Mouse (Mus musculus): ENCODE measurements around the gene Fgfr2.

The Fgfr2 gene

DNA sequence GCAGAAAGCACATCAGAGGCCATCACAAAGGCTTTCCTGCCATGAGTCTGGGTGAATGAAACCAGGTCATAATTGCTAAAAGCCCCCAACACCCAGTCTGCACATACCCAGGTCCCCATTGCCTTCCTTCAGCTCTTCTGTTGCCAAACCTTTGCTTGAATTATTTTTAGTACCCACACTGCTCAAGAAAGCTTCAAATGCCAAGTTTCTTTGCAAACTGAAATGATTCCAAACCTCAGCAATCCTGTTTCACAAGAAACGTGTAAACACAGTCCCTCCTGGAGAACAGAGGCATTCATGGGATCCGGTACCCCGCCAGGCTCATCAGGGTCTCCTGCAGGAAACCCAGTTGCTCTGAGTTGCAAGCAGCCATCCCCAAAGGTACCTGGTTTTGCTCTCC, 1130.3 kb downstream of the Fgfr2 start:
- no peak for DNase-seq

DNA sequence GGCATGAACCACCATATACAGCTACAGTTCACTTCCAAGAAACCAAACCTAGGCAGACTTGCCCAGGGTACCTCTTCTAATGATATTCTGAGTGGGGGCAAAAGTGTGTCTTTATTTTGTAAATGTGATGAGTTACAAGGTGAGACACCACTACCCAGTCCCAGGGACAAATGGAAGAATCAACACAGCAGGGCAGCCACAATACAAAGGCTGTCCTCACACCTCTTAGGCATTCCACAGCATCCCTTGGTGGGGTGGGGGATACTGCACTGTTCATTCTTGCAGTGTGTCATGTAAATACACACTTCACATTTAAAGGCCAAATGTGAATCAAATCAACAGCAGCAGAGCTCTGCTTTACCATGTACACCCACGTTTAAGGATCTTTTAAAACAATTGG, 1130.9 kb downstream of the Fgfr2 start:
- no peak for DNase-seq

DNA sequence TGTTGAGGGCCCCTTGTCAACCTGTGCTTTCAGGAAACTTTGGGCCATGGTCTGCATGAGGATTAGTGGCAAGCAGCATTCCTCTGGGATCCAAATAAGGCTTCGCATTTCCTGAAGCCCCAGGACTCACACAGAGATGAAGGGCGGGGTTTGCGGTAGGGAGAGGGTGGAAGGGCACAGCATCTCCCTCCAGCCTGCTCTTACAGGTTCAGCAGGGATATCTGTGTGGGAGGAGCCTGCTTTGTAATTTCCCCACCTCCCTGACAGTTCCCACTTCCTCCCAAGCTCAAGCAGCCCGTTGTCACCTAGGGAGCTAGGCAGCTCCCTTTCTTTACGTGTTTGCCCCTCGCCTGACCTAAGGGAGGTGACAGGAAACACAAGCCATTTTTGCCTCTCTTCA, 1134.1 kb downstream of the Fgfr2 start:
- DNase-seq = no peak

DNA sequence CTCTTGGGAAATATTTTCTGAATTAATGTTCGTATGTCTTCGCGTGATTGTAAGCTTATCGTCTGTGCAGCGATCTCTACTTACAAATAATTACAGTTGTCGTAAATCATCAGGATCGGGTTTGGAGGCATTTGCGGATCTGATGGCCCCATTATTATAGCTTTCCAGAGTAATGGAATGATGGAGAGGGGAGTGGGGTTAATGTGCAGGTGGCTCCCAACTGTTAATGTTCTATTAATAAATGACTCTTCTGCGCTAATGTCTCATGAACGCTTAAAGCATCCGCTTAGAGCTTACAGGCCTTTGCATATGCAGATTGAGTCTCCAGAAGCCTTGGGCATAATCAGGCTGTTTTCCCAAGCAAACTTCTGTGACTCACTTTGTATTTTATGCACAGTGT, 1144.5 kb downstream of the Fgfr2 start:
- DNase-seq = no peak

DNA sequence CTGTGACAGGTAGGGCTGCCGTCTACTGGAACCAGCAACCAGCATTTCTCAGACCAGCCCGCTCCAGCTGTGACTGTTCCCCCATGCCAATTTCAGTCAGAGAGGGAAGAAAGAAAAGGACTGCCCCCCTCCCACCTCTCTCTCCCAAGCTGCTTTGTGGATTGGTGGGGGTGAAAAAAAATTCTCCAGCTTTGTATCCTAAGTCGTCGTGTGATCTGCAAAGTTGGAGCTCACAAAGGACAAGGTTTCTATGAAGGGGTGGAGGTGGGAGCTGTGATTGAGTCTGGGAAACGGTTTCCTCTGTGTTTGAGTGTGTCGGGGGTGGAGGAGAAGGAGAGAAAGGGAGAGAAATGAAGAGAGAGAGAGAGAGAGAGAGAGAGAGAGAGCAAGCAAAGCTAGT, 1147.3 kb downstream of the Fgfr2 start:
- DNase-seq = no peak

DNA sequence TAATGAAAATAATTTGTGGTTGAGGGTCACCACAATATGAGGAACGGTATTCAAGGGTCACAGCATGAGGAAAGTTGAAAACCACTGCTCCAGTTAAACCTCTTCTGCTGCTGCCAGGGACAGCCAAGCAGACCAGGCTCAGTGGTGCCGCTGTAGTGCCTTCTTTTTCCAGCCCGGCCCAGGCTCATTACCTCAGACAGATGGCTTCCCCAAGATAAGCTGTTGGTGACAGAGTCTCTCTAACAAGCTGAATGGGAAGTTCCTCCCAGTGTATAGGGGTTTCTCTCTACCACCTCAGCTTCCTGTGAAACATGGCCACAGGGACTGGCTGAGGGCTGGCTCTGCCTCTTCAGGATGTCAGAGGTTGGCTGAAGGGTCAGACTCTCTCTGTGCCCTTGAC, 1152.9 kb downstream of the Fgfr2 start:
- DNase-seq = no peak

DNA sequence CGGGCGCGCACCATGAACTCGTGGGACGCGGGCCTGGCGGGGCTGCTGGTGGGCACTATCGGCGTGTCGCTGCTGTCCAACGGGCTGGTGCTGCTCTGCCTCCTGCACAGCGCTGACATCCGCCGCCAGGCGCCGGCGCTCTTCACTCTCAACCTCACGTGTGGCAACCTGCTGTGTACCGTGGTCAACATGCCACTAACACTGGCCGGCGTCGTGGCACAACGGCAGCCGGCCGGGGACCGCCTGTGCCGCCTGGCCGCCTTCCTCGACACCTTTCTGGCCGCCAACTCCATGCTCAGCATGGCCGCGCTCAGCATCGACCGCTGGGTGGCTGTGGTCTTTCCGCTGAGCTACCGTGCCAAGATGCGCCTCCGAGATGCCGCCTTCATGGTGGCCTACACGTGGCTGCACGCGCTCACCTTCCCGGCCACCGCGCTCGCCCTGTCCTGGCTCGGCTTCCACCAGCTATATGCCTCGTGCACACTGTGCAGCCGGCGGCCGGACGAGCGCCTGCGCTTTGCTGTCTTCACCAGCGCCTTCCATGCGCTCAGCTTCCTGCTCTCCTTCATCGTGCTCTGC, 1156.1 kb downstream of the Fgfr2 start:
- DNase-seq = no peak

DNA sequence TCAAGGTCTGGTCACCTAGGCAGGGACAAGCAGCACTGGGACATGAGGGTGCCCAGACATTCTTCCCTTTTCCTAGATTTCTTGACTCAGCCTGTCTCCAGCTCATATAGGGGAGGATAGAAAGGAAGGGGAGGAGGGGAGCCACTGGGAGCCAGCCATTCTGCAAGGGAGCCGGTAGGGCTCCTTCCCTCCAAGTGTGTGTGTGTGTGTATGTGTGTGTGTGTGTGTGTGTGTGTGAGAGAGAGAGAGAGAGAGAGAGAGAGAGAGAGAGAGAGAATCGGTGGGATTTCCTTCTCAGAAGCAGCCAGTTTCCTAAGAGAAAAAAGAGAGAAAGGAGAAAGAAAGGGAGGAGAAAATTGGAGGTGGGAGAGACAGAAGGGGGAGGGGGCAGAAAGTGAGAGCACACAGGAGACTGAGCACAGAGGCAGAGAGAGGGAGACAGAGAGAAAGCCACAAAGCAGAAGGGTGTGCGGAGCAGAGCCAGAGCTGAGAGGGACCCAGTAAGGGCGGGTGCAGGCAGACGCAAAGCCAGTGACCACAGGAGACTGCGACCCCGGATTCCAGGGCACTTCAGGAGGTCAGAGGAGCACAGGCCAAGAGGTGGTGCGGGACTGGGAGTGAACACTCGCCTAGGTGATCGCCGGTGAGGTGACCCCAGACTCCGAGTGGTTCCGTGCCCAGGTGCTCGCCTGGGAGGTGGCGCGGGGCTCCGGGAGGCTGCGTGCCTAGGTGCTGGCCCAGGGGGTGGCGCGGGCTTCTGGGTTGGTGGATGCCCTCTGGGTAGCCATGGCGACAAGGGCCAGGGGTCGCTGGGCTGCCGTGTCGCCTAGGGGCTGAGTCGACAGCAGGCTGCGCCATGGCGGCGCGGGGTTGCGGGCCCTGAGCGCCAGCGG, 1156.9 kb downstream of the Fgfr2 start, which contains the start of gene Gpr26:
TSS of gene Gpr26 (plus strand) at position 438 of the 893 bp plus-strand sequence.
- DNase-seq = no peak

DNA sequence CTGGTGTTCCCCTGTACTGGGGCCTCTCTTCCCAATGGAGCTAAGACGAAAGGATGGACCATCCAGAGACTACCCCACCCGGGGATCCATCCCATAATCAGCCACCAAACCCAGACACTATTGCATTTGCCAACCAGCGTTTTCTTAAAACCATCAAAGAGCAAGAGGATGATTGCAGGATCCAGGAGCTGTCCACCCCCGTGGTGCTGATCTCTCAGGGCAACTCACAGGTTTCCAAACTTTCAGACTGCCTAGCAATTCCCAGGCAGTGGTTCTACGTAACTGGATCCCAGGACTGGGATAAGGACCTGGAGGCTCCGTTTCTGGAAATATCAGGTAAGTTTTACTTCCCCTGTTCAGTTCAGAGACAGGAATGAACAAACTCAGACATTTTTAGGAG, 1162.6 kb downstream of the Fgfr2 start:
- peak; percentile 29 for DNase-seq

DNA sequence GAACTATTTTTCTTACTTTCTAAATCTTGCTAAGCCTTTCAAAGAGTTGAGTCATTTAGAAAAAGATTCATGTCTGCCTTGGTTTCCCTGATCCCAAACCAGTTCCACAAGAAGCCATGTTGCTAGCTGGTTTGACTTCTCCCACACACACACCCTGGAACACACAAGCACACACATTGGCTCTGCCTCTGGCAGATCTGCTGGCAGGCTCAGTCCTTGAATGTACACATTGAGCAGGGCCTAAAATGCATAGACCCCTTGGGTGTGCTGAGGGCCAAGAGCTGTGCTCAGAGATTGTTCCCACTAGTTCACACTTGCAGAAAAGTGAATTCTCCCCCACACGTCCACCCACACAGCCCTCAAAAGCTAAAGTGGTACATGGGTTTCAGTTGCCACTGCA, 1164.4 kb downstream of the Fgfr2 start:
- no peak for DNase-seq

DNA sequence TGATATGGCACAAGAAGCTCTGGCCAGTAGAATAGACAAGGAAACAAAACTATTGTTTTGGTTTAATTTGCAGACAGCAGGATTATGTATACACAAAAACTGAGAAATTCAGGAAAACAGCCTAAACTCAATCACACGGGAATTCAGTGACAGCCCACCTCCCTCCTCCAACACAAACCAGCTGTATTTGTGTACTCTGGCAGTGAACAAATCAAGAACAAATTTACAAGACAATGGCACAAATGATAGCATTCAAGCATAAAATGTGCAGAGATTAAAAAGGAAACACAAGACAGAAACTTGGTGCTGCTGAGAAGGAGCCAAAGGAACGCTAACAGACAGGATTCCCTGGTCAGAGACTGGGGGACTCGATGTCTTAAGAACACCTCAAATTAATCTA, 1169.7 kb downstream of the Fgfr2 start:
- no peak for DNase-seq

DNA sequence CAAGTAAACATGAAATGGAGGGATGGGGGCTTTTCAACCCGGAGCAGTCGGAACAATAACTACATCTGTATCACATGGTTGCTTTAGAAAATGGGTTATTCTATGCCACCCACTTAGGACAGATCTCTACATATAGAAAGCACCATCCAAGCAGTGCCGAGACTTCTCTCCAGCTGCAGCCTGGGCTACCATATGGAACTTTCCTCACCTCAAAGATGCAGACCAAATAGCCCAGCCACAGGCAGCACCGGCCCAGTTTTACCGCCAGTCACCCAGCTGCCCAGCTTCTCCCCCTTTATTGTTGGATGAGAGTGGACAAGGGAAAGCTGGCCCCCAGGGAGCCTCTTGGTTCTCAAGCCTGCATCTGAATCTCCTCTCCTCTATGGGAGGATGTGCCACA, 1172.0 kb downstream of the Fgfr2 start:
- no peak for DNase-seq

DNA sequence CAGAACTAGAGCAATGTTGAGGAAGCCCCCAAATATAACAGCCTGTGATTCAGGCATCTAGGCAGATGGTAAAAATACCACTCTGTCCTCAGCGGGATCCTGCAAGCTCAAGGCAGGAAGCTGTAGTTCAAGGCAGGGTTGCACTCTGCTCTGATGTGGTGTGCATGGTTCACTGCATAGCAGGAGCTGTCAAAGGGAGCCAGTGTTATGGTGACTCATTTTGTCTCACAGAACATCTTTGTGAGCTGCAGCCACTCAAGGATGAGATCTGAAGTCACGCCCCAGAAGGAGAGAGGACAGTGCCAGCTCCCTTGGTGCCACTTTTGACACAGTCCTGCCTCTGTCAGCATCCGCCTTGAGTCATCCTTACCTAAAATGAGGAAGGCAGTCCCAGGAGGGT, 1185.5 kb downstream of the Fgfr2 start:
- DNase-seq = no peak

DNA sequence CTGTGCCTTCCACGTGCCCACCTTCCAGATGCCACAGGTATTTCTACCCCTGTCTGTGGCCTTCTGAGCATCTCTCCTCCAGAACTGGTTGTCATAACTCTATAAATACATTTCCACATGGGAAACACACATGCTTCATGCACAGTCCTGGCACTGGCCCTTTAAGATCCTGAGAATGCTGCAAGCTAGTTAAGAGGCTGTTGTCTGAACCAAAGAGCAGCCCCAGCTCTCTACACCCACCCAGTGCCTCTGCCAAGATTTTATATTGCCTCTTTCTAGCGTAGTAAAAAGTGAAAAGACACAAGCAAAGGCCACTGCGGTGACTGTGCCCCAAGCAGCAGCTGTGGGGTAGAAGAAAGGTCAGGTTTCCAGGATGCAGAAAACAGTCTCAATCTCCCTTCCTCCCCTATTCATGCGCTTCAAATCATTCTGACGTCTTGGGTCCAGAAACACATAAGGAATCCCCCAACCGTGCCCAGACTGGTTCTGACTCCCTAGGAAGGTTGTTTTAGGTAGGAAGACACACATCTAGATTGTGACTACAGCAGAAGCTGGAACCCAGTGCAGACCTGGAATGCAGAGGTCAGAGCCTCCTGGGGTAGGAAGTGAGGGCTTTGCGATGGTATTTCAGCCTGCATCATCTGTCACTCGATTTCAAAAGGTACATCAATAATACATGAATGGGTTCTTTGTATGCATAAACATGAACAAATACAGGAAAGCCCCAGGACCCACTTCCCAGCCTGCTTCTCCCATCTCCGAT, 1195.7 kb downstream of the Fgfr2 start:
- no peak for DNase-seq

DNA sequence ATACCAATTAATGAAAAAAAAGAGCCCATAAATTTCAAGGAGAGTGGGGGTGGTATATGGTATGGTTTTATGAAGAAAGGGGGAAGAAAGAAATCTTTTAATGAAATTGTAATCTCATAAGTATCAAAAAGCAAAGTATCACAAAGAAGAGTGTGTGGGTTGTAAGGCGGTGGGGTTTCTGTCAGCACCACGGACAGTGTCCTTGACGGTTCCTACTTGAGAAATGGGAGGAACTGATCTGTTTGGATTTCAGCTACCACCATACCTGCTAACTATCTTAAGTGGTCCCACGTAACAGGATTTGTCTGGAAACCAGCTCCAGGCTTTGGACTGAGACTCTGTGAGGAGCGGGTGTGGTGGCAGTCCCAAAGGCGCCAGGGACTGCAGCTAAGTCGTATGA, 1205.8 kb downstream of the Fgfr2 start:
- DNase-seq = no peak

DNA sequence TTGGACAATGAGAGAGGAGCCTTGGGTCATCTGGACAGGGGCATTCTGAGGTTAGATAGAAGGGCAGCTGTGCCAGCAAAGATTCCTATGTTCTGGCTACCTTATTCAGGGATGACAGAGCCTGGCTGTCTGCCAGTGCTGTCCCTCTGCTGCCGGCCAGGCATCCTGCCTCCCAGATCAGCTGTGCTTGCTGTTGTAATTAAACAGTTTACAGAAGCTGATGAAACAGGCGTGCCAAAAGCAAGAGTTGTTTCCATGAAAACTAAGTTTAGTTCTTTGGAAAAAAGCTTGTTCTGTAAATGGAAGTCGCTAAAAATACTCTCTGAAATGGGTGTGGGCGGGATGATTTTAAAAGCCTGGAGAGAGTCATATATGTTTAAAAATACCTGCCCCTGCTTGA, 1213.5 kb downstream of the Fgfr2 start:
- DNase-seq = no peak

DNA sequence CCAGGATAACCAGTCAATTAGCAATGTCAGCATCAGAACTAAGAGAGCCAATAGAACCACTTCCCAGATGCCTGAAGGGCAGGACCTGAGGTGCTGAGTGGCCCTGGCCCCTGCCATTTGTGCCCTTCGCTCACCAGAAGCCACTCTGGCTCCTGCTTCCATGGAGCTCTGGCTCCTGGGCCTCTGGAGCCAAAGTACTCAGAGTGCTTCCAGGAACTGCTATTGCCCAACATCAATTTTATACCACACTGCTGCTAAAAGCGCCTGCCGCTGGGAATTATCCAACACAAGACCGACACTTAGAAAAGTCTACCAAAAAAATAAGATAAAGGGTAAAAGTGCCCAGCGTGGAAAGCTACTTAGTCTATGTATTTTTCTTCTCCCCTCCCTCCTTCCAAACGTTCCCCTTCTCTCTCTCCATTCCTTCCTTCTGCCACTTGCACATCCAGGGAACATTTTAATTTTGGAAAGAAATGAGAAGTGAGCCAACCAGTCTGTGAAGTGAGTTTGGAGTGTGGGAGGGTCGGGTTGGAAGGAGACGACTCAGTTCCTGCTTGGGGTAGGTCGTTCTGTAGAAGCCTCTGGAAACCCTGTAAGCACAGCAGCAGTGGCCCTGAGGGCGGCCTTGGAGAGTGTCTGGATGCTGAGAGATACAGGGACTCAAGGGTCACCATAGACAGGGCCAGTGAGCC, 1216.5 kb downstream of the Fgfr2 start:
- DNase-seq = no peak

DNA sequence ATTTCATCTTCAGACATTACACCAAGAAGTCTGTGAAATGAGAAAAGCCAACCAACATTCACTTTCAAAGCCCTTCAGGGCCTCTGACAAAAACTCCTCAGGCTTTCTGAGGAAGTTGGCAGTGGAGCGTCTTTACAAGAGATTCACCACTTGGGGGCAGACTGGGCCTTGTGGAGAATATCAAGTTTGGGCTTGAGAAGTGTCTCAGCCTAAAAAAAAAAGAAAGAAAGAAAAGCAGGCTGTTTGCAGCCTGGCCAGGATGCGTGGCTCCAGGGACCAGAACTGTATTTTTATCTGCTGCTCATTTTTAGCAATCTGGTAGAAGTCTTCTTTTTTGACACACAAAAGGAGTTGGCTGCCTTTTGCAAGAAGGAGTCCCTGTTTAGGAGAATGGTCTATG, 1223.8 kb downstream of the Fgfr2 start:
- peak; percentile 44 for DNase-seq

DNA sequence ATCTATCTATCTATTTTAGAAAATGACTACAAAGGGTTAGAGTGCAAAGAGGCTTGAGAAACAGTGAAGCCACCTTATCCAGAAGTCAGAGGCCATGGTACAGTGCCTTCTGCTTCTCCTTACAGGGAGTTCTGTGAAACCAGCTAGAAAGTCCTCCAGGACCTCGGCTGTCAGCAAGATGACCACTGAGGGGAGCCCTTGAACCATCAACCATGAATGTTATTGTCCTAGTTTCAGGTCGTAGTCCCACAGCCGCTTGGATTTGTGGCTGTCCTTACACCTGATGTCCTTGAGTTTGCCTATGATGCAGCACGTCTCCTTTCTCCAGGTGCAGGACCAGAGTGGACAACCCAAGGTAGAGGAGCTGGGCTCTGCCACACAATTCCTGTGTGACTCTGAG, 1225.9 kb downstream of the Fgfr2 start:
- peak; percentile 11 for DNase-seq

DNA sequence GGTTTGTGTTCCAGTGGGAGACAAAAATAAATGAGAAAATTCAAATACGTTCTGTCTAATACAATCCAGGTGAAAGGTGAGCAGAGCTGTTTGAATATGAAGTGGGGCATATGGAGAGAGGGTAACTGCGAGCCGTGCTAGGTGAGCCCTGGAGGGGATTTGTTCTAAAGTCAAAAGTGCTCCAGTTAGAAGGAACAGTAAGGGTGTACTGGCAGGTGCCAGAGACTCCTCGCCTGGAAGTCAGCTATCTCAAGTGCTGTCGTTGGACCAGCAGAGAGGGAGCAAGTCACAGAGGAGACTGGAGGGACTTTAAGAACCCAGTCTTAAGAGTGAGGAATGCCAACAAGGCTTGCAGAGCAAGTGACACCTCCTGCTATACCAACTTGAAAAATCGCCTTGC, 1240.3 kb downstream of the Fgfr2 start:
- no peak for DNase-seq

DNA sequence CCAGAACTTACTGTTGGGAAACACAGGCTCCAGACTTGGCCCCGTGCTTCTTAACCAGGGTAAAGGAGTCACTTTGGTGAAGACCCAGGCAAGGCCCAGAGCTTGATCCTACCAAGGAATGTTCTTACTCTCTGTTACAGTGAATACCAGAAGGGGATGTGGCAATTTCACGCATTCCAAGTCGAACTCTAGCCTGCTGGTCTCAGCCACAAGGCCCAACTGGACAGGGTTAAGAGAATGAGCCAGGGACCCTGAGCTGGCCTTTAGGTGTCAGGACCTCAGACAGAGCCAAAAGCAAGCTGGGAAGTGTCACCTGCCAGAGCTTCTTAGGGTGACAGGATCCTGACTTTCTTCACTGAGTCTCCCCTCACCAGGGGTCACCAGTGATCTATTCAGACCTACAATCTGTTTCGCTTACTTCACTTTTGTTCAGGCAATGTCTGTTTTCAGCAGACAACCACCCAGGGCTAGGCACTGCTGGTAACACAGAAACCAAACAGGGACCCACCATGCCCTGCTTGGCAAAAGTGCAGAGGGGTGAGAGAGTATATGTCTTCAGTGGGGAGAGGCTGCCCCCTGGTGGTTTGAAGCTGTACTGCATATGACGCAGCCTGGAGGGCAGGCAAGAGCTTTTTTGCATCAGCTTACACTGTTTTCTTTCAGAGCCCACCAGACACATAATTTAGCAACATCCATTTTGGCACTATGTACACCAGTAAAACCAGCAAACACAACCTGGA, 1241.1 kb downstream of the Fgfr2 start:
- DNase-seq = peak; percentile 73

DNA sequence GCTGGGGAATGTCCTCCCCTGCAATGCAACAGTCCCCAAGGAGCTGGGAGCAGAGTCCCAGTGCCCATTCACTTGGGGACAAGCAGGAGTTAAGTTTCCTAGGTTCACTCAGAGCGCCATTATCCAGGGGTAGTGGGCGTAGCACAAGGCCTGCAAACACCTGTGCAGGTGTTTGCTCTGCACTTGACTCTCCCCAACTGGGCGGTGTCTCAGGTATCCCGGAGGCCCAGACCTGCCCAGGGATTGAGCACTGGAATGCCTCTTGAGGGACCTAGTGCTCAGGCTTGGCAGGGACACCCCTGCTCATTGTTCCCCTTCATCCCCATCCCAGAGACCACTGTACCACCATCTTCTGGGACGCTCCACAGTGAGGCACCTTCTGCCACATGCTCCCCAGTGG, 1243.0 kb downstream of the Fgfr2 start:
- no peak for DNase-seq

DNA sequence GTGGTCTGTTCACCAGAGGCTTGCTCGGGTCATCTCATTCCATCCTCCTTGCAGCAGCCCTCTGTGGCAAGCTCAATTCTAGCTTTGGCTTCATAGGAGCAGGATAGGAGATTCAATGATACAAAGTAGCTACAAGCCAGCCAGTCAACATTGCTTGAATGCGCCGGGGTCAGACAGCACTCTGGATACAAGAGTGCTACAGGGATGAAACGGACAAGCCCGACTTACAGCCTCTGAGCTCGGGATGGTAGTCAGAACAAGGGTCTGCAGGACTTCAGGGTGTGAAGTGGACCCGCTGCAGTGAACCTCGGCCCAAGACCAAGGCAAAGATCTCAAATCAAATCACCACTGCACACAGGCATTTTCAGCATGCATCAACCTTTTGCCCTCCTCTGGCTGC, 1244.3 kb downstream of the Fgfr2 start:
- no peak for DNase-seq

Data from kidney, adult 18-20 months (tissue).